Mouse (Mus musculus): ENCODE results near the gene Twnk.
A peak's percentile ranks its signal among the peaks of the same experiment; 100 is the strongest.

GRCm38 (mm10) chr19:45030746-45031693 lies 25.6 kb downstream of the Twnk start:
- TF ChIP-seq POLR2A (IDR thresholded peaks at IDR 0.05; ENCODE audit: low read depth, low read length) (no peak), IRF4 (IDR thresholded peaks at IDR 0.05; ENCODE audit: low read depth, low read length) (no peak), CTCF (conservative IDR thresholded peaks at IDR 0.05 in 1 of 2, IDR thresholded peaks at IDR 0.05 in 1 of 2; ENCODE audit: low read depth in 2 of 2, low read length in 2 of 2) (peak; percentile 61 to 89), ZC3H11A (IDR thresholded peaks at IDR 0.05; ENCODE audit: low read depth, low read length) (no peak), MAZ (IDR thresholded peaks at IDR 0.05; ENCODE audit: low read depth, low read length) (no peak), ETS1 (conservative IDR thresholded peaks at IDR 0.05; ENCODE audit: low read depth, low read length) (no peak), MAX (IDR thresholded peaks at IDR 0.05; ENCODE audit: low read length) (no peak), JUND (conservative IDR thresholded peaks at IDR 0.05; ENCODE audit: low read depth, low read length) (no peak), POLR2AphosphoS2 (IDR thresholded peaks at IDR 0.05; ENCODE audit: low read depth, low read length) (no peak), MEF2A (IDR thresholded peaks at IDR 0.05; ENCODE audit: borderline replicate concordance, low read depth, low read length) (no peak), UBTF (IDR thresholded peaks at IDR 0.05; ENCODE audit: low read depth, low read length) (no peak), EP300 (IDR thresholded peaks at IDR 0.05; ENCODE audit: low read length) (no peak), USF1 (IDR thresholded peaks at IDR 0.05; ENCODE audit: low read depth, low read length) (no peak)
